Mouse (Mus musculus): ENCODE measurements around the gene Hltf. TPM values are rescaled to one million over a fixed set of nuclear protein-coding genes. Genes with fewer than 3 reads are reported as not detected.
"Not testable (repeated sequence)": the region's sequence is repeated elsewhere in the genome, so short reads cannot be mapped to it uniquely, and the experiment has no call there.

Gene Hltf
- 21.8 and 23.2 TPM in 2 replicates for polyA plus RNA-seq (2014; fragmentation: Nextera tagmentation; extraction: Ambion mirVana)

- Histone ChIP-seq H3K9me3 (replicated peaks; ENCODE audit: control insufficient read depth, low read length) (no peaks in the 10 kb centered on the region), H3K9ac (ENCODE audit: low read depth, low read length) (peak within 1 kb of the TSS; percentile 84), H3K36me3 (ENCODE audit: control insufficient read depth, insufficient read depth, low read length) (no peaks in the 10 kb centered on the region), H3K4me2 (peak within 1 kb of the TSS; percentile 67), H3K4me1 (ENCODE audit: control insufficient read depth, insufficient read depth, low read length) (peaks cover 4% of the 10 kb centered on the region; the same call in 1 of the 2 replicates), H3K27me3 (ENCODE audit: control insufficient read depth, insufficient read depth, low read length) (no peaks in the 10 kb centered on the region), H3K4me3 (ENCODE audit: low read depth, low read length) (peak within 1 kb of the TSS; percentile 77), H3K27ac (ENCODE audit: low read depth, low read length) (no peak within 1 kb of the TSS)
- ATAC-seq (replicated peaks; ENCODE audit: insufficient number of reproducible peaks, low FRiP score, low TSS enrichment): peak; percentile 100
- under 1% methylated on average over 51 of the region's 54 CpGs for WGBS (ENCODE audit: insufficient replicate concordance)
Observed at GRCm38 (mm10) chr3:20057306-20058196, at the start of gene Hltf. Hltf (plus strand) TSS chr3:20057811.

GRCm38 (mm10) chr3:20010464-20010863 lies 47.1 kb upstream of the Hltf start:
- Histone ChIP-seq H3K27ac (ENCODE audit: low read depth, low read length) (no peak overlapping the region), H3K36me3 (ENCODE audit: control insufficient read depth, insufficient read depth, low read length) (no peaks in the 10 kb centered on the region), H3K4me3 (ENCODE audit: low read depth, low read length) (no peak overlapping the region), H3K4me1 (ENCODE audit: control insufficient read depth, insufficient read depth, low read length) (no peaks in the 10 kb centered on the region), H3K9me3 (replicated peaks; ENCODE audit: control insufficient read depth, low read length) (no peaks in the 10 kb centered on the region), H3K27me3 (ENCODE audit: control insufficient read depth, insufficient read depth, low read length) (no peaks in the 10 kb centered on the region), H3K4me2 (no peak overlapping the region), H3K9ac (ENCODE audit: low read depth, low read length) (no peak overlapping the region)
- ATAC-seq (replicated peaks; ENCODE audit: insufficient number of reproducible peaks, low FRiP score, low TSS enrichment): no peak
- 89% methylated on average over 9 of the region's 9 CpGs for WGBS (ENCODE audit: insufficient replicate concordance)

- H3K27ac ChIP-seq (ENCODE audit: low read depth, low read length); H3K9me3 ChIP-seq (replicated peaks; ENCODE audit: control insufficient read depth, low read length); H3K9ac ChIP-seq (ENCODE audit: low read depth, low read length); H3K4me1 ChIP-seq (ENCODE audit: control insufficient read depth, insufficient read depth, low read length); H3K27me3 ChIP-seq (ENCODE audit: control insufficient read depth, insufficient read depth, low read length); H3K4me3 ChIP-seq (ENCODE audit: low read depth, low read length); H3K36me3 ChIP-seq (ENCODE audit: control insufficient read depth, insufficient read depth, low read length); ATAC-seq (replicated peaks; ENCODE audit: insufficient number of reproducible peaks, low FRiP score, low TSS enrichment); H3K4me2 ChIP-seq: not testable (repeated sequence)
- 83% methylated on average over 7 of the region's 7 CpGs for WGBS (ENCODE audit: insufficient replicate concordance)
Observed at GRCm38 (mm10) chr3:20010905-20011304, 46.7 kb upstream of the Hltf start.

- no peak for ATAC-seq (replicated peaks; ENCODE audit: insufficient number of reproducible peaks, low FRiP score, low TSS enrichment)
- 89% methylated on average over 2 of the region's 2 CpGs for WGBS (ENCODE audit: insufficient replicate concordance)
- peaks cover 4% of the 10 kb centered on the region; the same call in 1 of the 2 replicates for H3K36me3 ChIP-seq (ENCODE audit: control insufficient read depth, insufficient read depth, low read length)
Observed at GRCm38 (mm10) chr3:20014454-20014853, 43.2 kb upstream of the Hltf start.

GRCm38 (mm10) chr3:20018076-20018475 lies 39.5 kb upstream of the Hltf start:
- H3K36me3 ChIP-seq (ENCODE audit: control insufficient read depth, insufficient read depth, low read length): peaks cover 12% of the 10 kb centered on the region
- H3K4me1 ChIP-seq (ENCODE audit: control insufficient read depth, insufficient read depth, low read length): no peaks in the 10 kb centered on the region
- no peaks in the 10 kb centered on the region for H3K27me3 ChIP-seq (ENCODE audit: control insufficient read depth, insufficient read depth, low read length)
- ATAC-seq (replicated peaks; ENCODE audit: insufficient number of reproducible peaks, low FRiP score, low TSS enrichment): no peak
- H3K4me3 ChIP-seq (ENCODE audit: low read depth, low read length): no peak overlapping the region
- WGBS (ENCODE audit: insufficient replicate concordance): 74% methylated on average over 8 of the region's 8 CpGs
- no peaks in the 10 kb centered on the region for H3K9me3 ChIP-seq (replicated peaks; ENCODE audit: control insufficient read depth, low read length)
- no peak overlapping the region for H3K9ac ChIP-seq (ENCODE audit: low read depth, low read length)
- no peak overlapping the region for H3K4me2 ChIP-seq
- H3K27ac ChIP-seq (ENCODE audit: low read depth, low read length): no peak overlapping the region

More at GRCm38 (mm10) chr3:20014454-20014853, 43.2 kb upstream of the Hltf start:
- Histone ChIP-seq H3K4me3 (ENCODE audit: low read depth, low read length) (no peak overlapping the region), H3K9me3 (replicated peaks; ENCODE audit: control insufficient read depth, low read length) (no peaks in the 10 kb centered on the region), H3K27ac (ENCODE audit: low read depth, low read length) (no peak overlapping the region), H3K4me1 (ENCODE audit: control insufficient read depth, insufficient read depth, low read length) (no peaks in the 10 kb centered on the region), H3K4me2 (no peak overlapping the region), H3K9ac (ENCODE audit: low read depth, low read length) (no peak overlapping the region), H3K27me3 (ENCODE audit: control insufficient read depth, insufficient read depth, low read length) (no peaks in the 10 kb centered on the region)

- H3K4me3 ChIP-seq (ENCODE audit: low read depth, low read length): no peak overlapping the region
Observed at GRCm38 (mm10) chr3:20023832-20024231, 33.8 kb upstream of the Hltf start.

GRCm38 (mm10) chr3:20026481-20026880 lies 31.1 kb upstream of the Hltf start:
- Histone ChIP-seq H3K4me3 (ENCODE audit: low read depth, low read length) (no peak overlapping the region), H3K27ac (ENCODE audit: low read depth, low read length) (no peak overlapping the region), H3K9me3 (replicated peaks; ENCODE audit: control insufficient read depth, low read length) (no peaks in the 10 kb centered on the region), H3K36me3 (ENCODE audit: control insufficient read depth, insufficient read depth, low read length) (peaks cover 23% of the 10 kb centered on the region), H3K4me1 (ENCODE audit: control insufficient read depth, insufficient read depth, low read length) (no peaks in the 10 kb centered on the region), H3K27me3 (ENCODE audit: control insufficient read depth, insufficient read depth, low read length) (no peaks in the 10 kb centered on the region), H3K9ac (ENCODE audit: low read depth, low read length) (no peak overlapping the region), H3K4me2 (no peak overlapping the region)
- ATAC-seq (replicated peaks; ENCODE audit: insufficient number of reproducible peaks, low FRiP score, low TSS enrichment): no peak

More at GRCm38 (mm10) chr3:20023832-20024231, 33.8 kb upstream of the Hltf start:
- Histone ChIP-seq H3K4me2 (no peak overlapping the region), H3K9ac (ENCODE audit: low read depth, low read length) (no peak overlapping the region), H3K4me1 (ENCODE audit: control insufficient read depth, insufficient read depth, low read length) (no peaks in the 10 kb centered on the region), H3K9me3 (replicated peaks; ENCODE audit: control insufficient read depth, low read length) (no peaks in the 10 kb centered on the region), H3K27me3 (ENCODE audit: control insufficient read depth, insufficient read depth, low read length) (no peaks in the 10 kb centered on the region), H3K36me3 (ENCODE audit: control insufficient read depth, insufficient read depth, low read length) (peaks cover 26% of the 10 kb centered on the region), H3K27ac (ENCODE audit: low read depth, low read length) (no peak overlapping the region)
- 60% methylated on average over 1 of the region's 1 CpGs for WGBS (ENCODE audit: insufficient replicate concordance)
- no peak for ATAC-seq (replicated peaks; ENCODE audit: insufficient number of reproducible peaks, low FRiP score, low TSS enrichment)

GRCm38 (mm10) chr3:20026996-20027689 lies 30.5 kb upstream of the Hltf start:
- Histone ChIP-seq H3K4me1 (ENCODE audit: control insufficient read depth, insufficient read depth, low read length) (no peaks in the 10 kb centered on the region), H3K9ac (ENCODE audit: low read depth, low read length) (no peak overlapping the region), H3K9me3 (replicated peaks; ENCODE audit: control insufficient read depth, low read length) (no peaks in the 10 kb centered on the region), H3K4me2 (no peak overlapping the region), H3K4me3 (ENCODE audit: low read depth, low read length) (no peak overlapping the region), H3K36me3 (ENCODE audit: control insufficient read depth, insufficient read depth, low read length) (peaks cover 22% of the 10 kb centered on the region), H3K27ac (ENCODE audit: low read depth, low read length) (no peak overlapping the region), H3K27me3 (ENCODE audit: control insufficient read depth, insufficient read depth, low read length) (no peaks in the 10 kb centered on the region)
- 90% methylated on average over 8 of the region's 8 CpGs for WGBS (ENCODE audit: insufficient replicate concordance)
- no peak for ATAC-seq (replicated peaks; ENCODE audit: insufficient number of reproducible peaks, low FRiP score, low TSS enrichment)

Measured in heart, embryonic 11.5 days (tissue).